Mouse (Mus musculus): Measurements from ENCODE around the gene Vgll4.
A peak's percentile ranks its signal among the peaks of the same experiment; 100 is the strongest.

The Vgll4 gene

DNA sequence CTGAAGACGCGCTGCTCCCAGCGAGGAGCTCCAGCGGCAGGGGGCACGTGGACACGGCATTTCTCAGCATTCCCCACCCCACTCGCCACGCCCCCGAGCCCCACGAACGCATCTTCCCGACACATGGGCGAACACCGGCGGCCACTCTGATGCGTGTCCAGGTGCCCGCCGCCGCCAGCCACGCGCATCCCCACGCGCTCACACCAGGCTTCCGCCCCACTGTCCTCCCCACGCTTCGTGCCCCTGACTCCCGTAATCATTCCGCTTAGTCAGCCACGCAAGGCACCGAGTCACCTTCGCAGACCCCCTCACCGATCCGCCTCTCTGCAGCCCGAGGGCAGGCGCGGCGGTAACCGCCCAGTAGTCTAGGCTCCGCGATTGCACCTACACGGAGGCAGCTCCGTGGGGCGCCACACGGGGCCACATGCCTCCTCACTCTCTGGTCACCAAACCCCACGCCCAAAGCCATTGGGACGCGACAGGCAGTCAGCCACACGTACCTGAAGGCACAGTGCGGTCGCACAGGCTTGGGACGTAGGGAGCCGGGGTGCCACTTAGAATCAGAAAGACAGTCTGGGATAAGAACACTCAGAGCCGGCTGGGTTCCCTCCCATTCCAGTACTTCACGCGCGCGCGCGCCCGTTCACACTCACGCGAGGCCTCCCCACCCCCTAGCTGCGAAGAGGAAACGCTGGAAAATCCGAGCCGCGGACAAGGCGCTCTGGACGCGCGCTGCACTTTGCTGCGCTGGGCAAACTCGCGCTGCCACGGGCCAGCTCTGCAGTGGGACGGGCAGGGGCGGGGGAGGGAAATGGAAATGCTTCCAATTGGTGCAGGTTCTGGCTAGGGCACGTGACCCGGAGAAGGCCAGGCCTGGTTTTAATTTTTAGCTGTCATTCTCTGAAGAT is at the start of gene Vgll4:
Vgll4 (minus strand) TSS at position 782 of the 908 bp plus-strand sequence.
- peak in 1 of 2 experiments; percentile 6 for DNase-seq (ENCODE audit: low spot score in 2 of 2)

DNA sequence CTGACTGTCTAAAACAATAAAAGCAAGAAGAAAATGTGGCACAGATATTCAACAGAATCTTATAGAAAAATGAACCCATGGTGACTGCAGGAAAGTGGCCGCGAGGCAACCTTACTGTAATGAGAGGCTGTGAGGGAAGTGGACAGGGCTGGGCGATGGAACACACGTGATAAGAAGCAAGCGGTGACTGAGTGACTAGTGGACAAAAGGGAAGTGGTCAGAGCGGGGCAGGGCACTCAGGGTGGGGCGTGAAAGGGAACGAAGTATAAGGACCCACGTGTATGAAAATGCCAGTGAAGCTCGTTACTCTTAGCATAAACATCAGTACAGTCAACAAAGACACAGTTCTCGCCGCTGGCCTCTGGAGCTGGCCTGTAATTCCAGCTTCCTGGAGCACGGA is 45.7 kb upstream of the Vgll4 start:
- DNase-seq (ENCODE audit: low spot score in 2 of 2): no peak

DNA sequence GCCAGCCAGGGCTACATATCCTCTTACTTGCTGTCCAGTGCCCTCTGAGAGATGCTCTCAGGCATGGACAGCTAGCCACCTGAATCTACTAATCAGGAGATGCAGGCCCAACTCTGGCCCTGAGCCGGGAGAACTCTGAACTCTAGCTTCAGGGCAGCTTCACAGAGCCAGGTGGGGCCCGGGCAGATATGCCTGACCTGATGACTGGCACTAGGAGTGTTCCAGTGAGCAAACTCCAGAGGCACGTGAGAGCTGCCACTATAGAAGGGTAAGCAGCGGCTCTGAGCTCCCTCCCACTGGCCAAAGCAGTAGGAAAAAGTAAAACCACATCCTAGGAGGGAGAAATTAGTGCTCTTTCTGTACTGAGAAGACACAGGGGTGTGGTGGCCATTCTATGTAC is 43.8 kb upstream of the Vgll4 start:
- DNase-seq (ENCODE audit: low spot score in 2 of 2): no peak

DNA sequence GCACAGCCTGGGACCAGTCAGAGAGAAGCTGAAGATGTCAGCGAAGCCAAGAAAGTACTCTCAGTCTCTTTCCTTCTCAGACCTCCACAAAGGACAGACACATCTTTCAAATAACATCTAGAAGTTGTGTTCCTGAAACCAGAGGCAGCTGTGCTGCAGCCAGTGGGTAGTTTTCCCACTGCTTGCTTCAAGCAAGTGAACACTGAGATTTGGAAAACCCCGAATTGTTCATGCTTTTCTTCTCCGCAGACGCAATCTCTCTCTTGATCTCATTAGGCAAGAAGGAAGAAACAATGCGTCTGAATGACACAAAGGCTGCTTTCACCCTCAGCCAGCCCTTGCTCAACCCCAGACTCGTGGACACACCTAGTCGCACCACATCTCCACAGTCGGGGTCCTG is 42.0 kb upstream of the Vgll4 start:
- no peak for DNase-seq (ENCODE audit: low spot score in 2 of 2)

DNA sequence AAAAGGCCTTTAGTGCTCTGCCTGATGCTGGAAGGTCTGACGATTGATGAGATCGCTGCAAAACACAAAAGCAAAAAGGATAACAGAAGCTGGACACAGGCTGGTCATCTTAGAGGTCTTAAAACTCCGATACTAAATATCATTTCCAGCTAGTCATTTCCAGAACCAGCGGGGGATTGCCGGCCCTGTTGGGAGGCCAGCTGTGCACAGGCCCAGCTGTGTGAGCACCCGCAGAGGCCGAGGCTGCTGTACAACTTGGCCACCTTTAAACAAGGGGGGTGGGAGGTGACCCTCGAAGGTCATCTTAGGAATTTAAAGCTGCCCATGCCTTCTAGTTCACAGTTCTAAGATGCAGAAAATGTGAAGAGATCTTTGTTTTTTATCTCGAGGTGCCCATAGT is 41.0 kb upstream of the Vgll4 start:
- DNase-seq (ENCODE audit: low spot score in 2 of 2): no peak

DNA sequence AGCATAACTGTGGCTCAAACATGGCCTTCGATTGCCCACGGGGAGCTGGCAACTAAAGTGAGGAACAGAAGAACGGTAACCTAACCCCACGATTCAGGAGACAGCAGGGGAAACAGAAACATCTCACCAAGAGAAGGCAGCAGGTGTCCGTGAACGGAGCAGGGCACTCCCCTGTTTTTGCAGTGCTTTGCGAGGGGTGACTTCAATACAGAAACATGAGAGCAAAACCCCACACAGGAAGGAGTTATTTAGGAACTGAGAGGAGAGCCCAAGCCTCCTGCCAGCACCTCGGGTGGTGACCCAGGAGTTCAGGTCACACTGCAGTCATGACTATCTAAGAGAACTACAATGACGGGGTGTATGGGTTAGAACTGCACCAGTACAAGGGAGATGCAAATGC is 40.5 kb upstream of the Vgll4 start:
- DNase-seq (ENCODE audit: low spot score in 2 of 2): no peak

DNA sequence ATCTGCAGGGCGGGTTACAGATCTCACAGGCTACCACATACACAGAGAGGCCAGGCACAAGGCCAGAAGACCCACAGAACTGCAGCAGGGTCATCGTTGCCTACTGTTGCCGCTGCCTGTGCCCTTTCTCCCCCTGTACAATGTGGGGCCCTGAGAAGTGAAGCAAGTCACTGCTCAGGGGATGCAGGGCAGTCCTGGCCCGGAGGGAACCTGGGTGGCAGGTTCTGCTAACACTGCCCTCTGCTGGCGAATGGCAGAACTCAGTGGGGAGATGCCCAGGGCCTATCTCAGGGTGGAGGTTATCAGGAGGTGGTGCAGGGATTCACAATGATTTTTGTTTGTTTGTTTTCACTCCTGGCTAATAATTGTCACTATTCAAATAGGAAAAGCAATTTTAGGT is 37.9 kb upstream of the Vgll4 start:
- peak; percentile 39 to 66 for DNase-seq (ENCODE audit: low spot score in 2 of 2)

DNA sequence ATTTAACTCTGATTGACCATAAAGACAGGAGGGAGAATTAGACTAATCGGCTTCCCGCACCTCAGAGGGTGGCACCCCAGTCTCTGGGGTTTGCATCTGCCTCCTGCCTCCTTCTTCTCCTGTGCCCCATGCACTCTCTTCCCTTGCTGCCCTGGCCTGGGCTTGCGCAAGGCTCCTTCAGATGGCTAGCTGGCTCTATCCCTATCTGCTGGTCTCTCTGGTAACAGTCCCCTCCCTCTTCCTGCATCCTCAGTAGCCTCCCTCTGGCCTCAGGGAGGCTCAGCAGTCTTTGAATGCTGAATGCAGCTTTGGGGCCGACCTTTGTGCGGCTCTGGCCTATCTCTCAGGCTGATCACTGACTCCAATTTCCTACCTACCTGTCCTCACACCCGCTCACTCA is 37.2 kb upstream of the Vgll4 start:
- DNase-seq (ENCODE audit: low spot score in 2 of 2): no peak

DNA sequence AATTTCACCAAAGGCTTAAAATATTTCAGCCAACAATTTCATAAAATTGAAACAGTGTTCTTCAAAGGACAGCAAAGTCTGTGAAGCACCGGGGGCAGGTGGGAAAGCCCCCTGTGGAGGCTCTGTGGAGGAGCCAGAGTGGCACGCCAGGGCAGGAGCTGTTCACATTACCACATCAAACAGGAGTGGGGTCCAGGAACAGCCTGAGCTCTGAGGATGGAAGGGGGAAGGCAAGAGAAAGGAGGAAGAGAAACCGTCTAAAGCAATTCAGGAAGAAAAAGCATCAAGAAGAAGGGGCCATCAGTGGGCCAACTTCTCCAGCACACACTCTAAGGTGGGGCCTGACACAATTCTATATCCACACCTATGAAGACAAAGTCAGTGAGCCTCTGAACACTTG is 36.3 kb upstream of the Vgll4 start:
- DNase-seq (ENCODE audit: low spot score in 2 of 2): no peak

DNA sequence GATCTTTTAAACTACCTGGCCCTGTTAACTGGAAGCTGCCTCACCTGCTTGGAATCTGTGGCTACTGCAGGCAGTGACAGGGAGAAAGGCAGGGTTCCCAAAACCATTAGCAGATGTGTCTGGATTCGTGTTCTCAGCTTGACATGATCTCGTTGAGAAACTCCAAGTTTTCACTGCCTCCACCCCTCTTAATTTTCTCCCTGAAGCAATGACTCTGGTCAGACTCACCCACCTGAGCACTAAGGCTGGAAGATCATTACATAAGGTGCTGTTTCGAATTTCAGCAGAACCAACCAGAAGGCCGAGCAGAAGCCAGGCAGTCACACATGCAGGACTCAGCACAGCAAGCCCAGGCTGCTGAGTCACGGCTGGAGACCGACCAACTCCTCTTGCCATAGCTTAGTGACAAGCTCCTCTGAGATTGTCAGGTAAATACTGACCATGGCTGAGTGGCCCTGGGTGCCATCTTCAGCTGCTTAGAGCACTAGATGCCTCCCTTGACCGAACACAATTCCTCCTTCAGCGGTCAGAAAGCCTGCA is 35.6 kb upstream of the Vgll4 start:
- no peak for DNase-seq (ENCODE audit: low spot score in 2 of 2)

DNA sequence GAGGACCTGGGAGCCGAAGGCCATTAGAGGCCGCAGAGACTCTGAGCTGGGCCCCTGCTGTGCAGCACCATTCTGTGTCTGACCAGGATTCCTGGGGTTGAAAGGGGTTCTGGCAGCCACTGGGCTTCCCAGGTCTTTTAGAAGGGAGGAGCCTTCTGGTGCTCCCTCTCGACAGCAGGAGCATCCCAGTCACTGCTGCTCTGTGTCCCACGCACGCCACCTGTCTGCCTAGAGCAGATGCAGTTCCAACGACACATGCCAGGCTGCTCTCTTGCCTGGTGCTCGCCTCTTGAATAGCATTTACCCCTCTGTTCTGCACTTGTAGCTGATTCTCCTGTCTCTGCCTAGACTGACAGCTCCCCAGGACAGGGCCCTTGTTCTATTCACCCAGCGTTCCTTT is 34.8 kb upstream of the Vgll4 start:
- DNase-seq (ENCODE audit: low spot score in 2 of 2): no peak

DNA sequence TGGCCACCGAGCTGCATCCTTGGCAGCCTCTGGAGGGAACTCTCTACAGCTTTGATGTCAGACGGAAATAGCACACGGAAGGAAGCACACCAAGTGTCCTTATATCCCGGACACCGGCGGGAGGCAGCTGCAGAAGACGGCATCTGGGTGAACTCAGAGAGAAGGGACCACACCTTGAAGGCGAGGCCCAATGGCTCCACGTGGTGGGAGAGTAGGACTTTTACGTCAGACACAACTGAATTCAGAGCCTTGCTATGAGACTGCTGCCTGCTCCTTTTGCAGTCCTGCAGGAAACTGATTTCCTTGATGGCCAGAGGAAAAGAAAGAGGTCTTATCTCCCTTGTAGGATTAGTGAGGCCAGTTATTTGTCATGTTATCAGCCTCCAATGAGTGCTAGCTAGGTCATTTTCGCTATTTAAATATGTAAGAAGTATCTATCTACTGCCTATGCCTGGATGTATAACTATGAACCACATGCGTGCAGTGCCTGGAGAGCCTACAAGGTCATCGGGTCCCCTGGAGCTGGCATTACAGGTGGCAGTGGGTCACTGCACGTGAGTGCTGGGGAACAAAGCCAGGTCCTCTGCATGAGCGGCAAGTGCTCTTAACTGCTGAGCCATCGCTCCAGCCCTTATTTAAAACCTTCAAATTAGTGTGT is 28.7 kb upstream of the Vgll4 start:
- DNase-seq (ENCODE audit: low spot score in 2 of 2): no peak

DNA sequence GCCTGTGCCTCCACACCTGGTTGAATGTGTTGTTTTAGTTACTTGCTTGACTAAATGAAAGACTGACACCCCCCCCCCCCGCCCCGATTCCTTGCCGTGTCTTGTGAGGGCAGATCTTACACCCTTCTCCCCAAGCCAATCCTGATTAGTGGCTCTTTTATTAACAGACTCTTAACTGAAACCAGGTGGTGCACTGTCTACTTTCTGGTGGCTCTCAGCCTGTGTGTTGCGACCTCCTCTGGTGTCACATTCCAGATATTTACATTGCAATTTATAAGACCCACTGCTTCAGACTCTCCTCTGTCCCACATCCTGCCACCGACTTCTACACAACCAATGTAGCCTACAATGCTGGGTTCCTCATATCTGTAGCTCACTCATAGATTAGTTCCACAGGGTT is 27.7 kb upstream of the Vgll4 start:
- DNase-seq (ENCODE audit: low spot score in 2 of 2): no peak

DNA sequence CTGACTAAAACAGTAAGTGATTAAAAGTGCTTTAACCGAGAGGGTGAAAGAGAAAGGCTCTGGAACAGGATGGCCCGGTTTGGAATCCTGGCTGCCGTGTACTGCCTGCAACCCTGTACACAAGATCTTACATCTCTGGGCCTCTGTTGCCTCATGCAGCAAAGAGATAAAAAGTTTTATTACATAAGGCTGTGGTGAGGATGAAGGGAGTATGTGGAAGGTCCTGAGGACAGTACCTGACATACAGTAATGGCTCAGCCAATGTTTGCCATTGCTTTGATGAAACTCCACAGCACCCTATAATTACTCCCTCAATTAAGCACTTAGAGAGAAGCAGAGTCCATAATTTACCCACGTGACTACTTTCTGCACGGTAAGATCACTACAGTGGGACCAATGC is 27.1 kb upstream of the Vgll4 start:
- no peak for DNase-seq (ENCODE audit: low spot score in 2 of 2)

DNA sequence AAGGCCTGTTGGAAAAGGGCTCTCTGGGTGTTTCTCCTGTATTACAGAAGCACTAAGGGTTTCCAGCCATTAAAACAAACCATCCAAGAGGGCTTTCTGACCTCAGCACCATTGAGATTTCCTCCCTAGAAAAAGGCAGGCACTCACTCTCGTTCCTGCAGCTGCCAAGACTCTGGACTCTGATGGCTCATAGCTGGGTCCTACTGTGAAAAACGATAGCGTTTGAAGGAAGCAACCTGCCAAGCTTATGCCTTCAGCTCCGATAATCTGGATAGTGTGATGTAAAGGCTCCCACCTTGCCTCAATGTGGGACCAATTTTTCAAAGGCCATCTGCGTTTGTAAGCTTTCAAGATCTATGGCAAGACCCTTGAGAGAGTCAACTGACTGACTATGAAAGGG is 24.3 kb upstream of the Vgll4 start:
- no peak for DNase-seq (ENCODE audit: low spot score in 2 of 2)

DNA sequence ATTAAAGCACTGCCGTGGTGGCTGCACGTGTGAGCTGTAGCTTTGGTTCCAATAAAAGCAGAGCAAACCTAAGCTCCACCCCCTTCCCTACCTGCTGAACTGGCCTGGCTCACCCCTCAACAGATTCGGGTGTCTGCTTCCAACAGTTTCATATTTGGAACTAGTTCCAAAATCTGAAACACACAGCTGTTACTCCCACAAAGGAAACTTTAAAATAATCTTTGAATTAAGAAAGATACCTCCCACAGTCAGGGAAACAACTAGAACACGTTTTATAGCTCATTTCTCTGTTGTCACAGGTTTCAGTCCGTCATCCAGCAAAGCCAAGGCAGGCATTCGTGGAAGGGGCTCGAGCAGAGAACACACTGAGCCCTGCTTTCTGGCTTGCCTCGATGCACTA is 23.9 kb upstream of the Vgll4 start:
- DNase-seq (ENCODE audit: low spot score in 2 of 2): no peak

DNA sequence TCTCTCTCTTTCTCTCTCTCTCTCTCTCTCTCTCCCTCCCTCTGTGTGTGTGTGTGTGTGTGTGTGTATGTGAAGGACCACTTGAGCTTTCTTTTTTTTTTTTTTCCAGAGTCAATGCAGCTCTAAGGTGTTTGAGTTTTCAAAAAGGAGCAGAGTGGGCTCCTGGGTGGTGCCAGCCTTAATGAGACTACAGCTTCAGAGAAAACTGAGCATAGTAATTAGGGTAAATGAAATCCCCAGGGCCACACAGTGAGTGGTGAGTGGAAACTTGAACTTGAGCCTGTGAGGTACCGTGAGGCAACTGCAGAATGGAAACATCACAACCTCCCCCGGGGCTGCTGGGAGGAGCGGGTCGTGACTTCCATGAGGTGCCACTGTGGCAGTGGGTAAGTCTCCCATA is 22.1 kb upstream of the Vgll4 start:
- no peak for DNase-seq (ENCODE audit: low spot score in 2 of 2)

DNA sequence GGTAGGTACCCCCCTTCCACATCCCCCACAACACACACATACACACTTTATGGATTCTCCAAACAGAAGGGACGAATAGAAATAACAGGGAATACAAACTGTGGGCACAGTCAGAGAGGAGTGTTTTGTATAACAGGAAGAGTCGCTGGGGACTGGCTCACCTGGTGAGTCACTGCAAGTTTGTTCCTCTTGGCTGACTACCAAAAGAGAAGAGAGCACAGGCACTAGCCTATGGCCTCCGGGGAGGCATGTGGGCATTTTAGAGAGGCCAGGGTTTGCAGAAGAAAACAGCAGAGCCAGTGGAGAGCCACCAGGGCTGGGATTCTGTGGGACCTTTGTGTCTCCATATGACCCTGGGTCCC is 18.8 kb upstream of the Vgll4 start:
- no peak for DNase-seq (ENCODE audit: low spot score in 2 of 2)

DNA sequence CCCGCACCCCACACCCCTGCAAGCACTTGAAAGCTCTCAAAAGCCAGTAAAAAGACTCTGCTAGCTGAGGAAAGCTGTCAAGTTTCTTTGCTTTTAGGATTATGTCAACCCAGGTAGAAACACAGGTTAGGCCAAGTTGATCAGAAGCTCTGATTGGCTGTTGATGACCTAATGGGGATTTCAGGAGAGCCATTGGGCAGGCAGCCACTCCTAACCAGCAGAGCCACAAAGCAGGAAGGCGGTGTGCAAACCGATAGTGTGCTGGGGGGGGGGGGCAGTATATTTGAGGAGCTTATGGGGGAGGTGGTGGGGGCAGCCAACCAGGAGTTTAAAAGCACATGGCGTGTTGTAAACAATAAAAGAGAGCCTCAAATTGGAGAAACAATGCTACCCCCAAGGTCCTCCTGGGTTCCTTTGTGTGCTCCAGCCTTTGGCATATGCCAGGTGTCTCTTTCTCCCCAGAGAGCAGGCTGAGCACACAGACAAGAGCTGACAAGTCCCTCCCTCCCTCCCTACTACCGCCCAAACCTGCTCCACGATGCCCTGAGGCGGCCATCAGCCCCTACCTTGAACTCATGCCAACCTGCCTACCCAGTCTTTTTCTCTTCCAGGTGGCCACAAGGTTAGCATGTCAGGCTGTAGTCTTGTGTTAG is 18.3 kb upstream of the Vgll4 start:
- DNase-seq (ENCODE audit: low spot score in 2 of 2): no peak

DNA sequence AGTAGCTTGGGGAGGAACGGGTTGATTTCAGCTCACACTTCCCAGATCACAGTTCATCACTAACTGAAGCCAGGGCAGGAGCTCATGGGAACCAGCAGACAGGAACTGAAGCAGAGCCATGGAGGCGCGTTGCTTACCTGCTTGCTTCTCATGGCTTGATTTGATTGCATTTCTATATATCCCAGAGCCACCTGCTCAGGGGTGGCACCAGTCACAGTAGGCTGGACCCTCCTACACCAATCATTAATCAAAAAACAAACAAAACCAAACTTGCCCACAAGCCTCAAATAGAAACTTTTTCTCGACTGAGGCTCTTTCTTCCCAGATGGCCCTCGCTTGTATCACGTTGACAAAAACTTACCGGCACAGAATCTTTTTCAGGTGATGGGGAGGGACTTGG is 12.9 kb upstream of the Vgll4 start:
- no peak for DNase-seq (ENCODE audit: low spot score in 2 of 2)

DNA sequence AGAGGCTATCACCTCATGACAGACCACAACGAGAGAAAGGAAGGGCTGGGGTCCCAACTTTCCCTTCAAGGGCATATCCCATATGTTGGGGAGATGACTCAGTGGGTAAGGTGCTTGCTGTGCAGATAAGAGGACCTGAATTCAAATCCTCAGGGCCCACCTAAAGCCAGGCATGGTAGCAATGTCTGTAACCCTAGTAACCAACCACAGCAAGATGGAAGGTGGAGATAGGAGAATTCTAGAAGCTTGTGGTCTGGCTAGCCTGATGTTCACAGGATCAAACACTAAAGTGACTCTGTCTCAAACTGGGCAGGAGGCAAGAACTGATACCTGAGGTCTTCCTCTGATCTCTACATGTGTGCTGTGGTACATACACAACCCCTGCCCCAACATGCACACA is 9.9 kb upstream of the Vgll4 start:
- no peak for DNase-seq (ENCODE audit: low spot score in 2 of 2)

DNA sequence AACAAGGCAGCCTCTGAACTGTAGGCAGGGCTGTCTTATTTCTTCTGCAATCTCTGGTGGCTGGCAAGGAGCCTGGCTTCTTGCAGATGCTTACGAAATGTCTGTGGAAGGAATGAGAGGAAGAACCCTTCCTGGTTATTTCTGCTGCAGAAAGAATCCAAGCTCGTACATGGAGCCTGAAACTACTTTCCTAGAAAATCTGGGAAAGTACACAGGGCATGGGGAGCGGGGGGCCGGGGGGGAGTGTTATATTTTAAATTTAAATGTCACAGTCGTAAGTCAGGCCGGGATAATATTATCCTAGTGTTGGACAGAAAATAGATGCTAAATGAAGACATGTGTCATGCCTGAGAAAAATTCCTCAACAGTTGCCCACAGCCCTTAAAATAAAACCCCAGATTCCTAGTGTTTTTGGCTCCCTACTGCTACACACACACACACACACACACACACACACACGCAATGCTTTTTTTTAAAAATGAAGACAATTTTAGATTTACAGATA is 7.2 kb upstream of the Vgll4 start:
- DNase-seq (ENCODE audit: low spot score in 2 of 2): no peak

DNA sequence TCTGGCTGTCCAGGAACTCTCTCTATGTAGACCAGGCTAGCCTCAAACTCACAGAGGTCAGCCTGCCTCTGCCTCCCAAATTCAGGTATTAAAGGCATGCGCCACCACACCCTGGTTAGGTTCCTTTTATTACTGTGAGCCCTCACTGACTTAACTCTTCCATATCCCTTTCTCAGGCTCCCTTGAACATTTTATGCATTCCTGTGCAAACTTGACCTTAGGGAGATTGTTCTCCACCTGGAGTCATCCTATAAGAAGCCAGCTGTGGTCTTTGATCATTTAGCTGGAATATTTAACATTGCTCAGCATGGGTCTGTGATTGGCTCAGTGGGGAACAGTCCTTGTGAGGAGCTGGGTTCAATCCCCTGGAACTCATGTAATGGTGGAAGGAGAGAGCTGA is 4.5 kb upstream of the Vgll4 start:
- DNase-seq (ENCODE audit: low spot score in 2 of 2): no peak
